Mouse (Mus musculus): ENCODE data around the gene Runx2. TPM values are rescaled to one million over a fixed set of nuclear protein-coding genes. Genes with fewer than 3 reads are reported as not detected.

The Runx2 gene
- polyA plus RNA-seq, 1 experiment from 2014 or later = 0.77 TPM

- no peak overlapping the region for H3K9ac ChIP-seq
- no peak overlapping the region for H3K27ac ChIP-seq (ENCODE audit: poor library complexity, severe bottlenecking)
- H3K4me2 ChIP-seq = no peak overlapping the region
- H3K27me3 ChIP-seq (replicated peaks) = peaks cover 4% of the 10 kb centered on the region; the same call in 1 of the 2 replicates
- no peak overlapping the region for H3K4me3 ChIP-seq
- no peaks in the 10 kb centered on the region for H3K36me3 ChIP-seq
- H3K4me1 ChIP-seq (replicated peaks) = no peaks in the 10 kb centered on the region
- ATAC-seq (ENCODE audit: insufficient number of reproducible peaks, low FRiP score) = no peak
- WGBS = 70% methylated on average over 11 of the region's 11 CpGs
- no peaks in the 10 kb centered on the region for H3K9me3 ChIP-seq (replicated peaks)
Observed at GRCm38 (mm10) chr17:44500306-44500899, 314.2 kb downstream of the Runx2 start.

- Histone ChIP-seq H3K36me3 (no peaks in the 10 kb centered on the region), H3K9me3 (replicated peaks) (no peaks in the 10 kb centered on the region), H3K27ac (ENCODE audit: poor library complexity, severe bottlenecking) (no peak overlapping the region), H3K4me3 (no peak overlapping the region), H3K27me3 (replicated peaks) (0 out of 2 replicates have a peak, but pooled peaks cover 2% of the 10 kb centered on the region), H3K4me2 (no peak overlapping the region), H3K4me1 (replicated peaks) (no peaks in the 10 kb centered on the region), H3K9ac (no peak overlapping the region)
- no peak for ATAC-seq (ENCODE audit: insufficient number of reproducible peaks, low FRiP score)
- 41% methylated on average over 11 of the region's 11 CpGs for WGBS
Observed at GRCm38 (mm10) chr17:44490164-44490794, 324.3 kb downstream of the Runx2 start.

- H3K27ac ChIP-seq (ENCODE audit: poor library complexity, severe bottlenecking) = no peak overlapping the region
- no peak overlapping the region for H3K4me2 ChIP-seq
- no peak for ATAC-seq (ENCODE audit: insufficient number of reproducible peaks, low FRiP score)
- H3K9ac ChIP-seq = no peak overlapping the region
- no peaks in the 10 kb centered on the region for H3K9me3 ChIP-seq (replicated peaks)
- no peaks in the 10 kb centered on the region for H3K36me3 ChIP-seq
- no peaks in the 10 kb centered on the region for H3K4me1 ChIP-seq (replicated peaks)
- no peaks in the 10 kb centered on the region for H3K27me3 ChIP-seq (replicated peaks)
- WGBS = 87% methylated on average over 6 of the region's 6 CpGs
- no peak overlapping the region for H3K4me3 ChIP-seq
Observed at GRCm38 (mm10) chr17:44489346-44489745, 325.3 kb downstream of the Runx2 start.

- 77% methylated on average over 10 of the region's 10 CpGs for WGBS
- ATAC-seq (ENCODE audit: insufficient number of reproducible peaks, low FRiP score) = no peak
- no peaks in the 10 kb centered on the region for H3K27me3 ChIP-seq (replicated peaks)
Observed at GRCm38 (mm10) chr17:44487514-44488244, 326.9 kb downstream of the Runx2 start.

GRCm38 (mm10) chr17:44485337-44485736 lies 329.3 kb downstream of the Runx2 start:
- Histone ChIP-seq H3K4me2 (no peak overlapping the region), H3K4me3 (no peak overlapping the region), H3K9me3 (replicated peaks) (no peaks in the 10 kb centered on the region), H3K36me3 (no peaks in the 10 kb centered on the region), H3K9ac (no peak overlapping the region), H3K27ac (ENCODE audit: poor library complexity, severe bottlenecking) (no peak overlapping the region), H3K27me3 (replicated peaks) (no peaks in the 10 kb centered on the region), H3K4me1 (replicated peaks) (no peaks in the 10 kb centered on the region)
- ATAC-seq (ENCODE audit: insufficient number of reproducible peaks, low FRiP score) = no peak
- 73% methylated on average over 5 of the region's 5 CpGs for WGBS

More at GRCm38 (mm10) chr17:44487514-44488244, 326.9 kb downstream of the Runx2 start:
- Histone ChIP-seq H3K27ac (ENCODE audit: poor library complexity, severe bottlenecking) (no peak overlapping the region), H3K9ac (no peak overlapping the region), H3K4me2 (no peak overlapping the region), H3K36me3 (no peaks in the 10 kb centered on the region), H3K4me3 (no peak overlapping the region), H3K9me3 (replicated peaks) (no peaks in the 10 kb centered on the region), H3K4me1 (replicated peaks) (no peaks in the 10 kb centered on the region)

- 55% methylated on average over 5 of the region's 5 CpGs for WGBS
- no peak overlapping the region for H3K4me3 ChIP-seq
- no peaks in the 10 kb centered on the region for H3K4me1 ChIP-seq (replicated peaks)
- ATAC-seq (ENCODE audit: insufficient number of reproducible peaks, low FRiP score) = no peak
- no peaks in the 10 kb centered on the region for H3K36me3 ChIP-seq
- no peaks in the 10 kb centered on the region for H3K9me3 ChIP-seq (replicated peaks)
- H3K27ac ChIP-seq (ENCODE audit: poor library complexity, severe bottlenecking) = no peak overlapping the region
- no peak overlapping the region for H3K9ac ChIP-seq
- H3K4me2 ChIP-seq = no peak overlapping the region
- H3K27me3 ChIP-seq (replicated peaks) = no peaks in the 10 kb centered on the region
Observed at GRCm38 (mm10) chr17:44479918-44480317, 334.7 kb downstream of the Runx2 start.

GRCm38 (mm10) chr17:44479491-44479890 lies 335.1 kb downstream of the Runx2 start:
- 64% methylated on average over 4 of the region's 4 CpGs for WGBS
- Histone ChIP-seq H3K9ac (no peak overlapping the region), H3K9me3 (replicated peaks) (no peaks in the 10 kb centered on the region), H3K36me3 (no peaks in the 10 kb centered on the region), H3K27ac (ENCODE audit: poor library complexity, severe bottlenecking) (no peak overlapping the region), H3K4me1 (replicated peaks) (no peaks in the 10 kb centered on the region), H3K4me3 (no peak overlapping the region), H3K4me2 (no peak overlapping the region), H3K27me3 (replicated peaks) (no peaks in the 10 kb centered on the region)
- no peak for ATAC-seq (ENCODE audit: insufficient number of reproducible peaks, low FRiP score)

DNA sequence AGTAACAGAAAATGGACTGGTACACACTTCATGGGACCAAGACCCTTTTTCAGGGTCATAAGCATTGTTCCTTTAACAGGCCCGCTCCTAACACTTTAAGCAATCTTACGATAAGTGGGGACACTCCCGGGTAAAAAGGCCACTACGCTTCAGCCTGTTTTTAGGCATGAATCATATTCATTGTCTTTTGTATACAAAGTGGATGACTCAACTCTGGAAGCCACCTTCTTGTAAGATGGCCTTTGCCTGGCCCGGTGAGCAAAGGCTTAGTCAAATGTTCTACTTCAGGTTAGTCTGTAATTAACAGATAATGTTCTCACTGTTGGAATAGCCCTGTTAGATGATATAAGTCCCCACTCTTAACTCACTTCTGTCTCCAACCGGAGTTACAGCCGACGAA lies 338.7 kb downstream of the Runx2 start:
- WGBS = 86% methylated on average over 8 of the region's 8 CpGs
- Histone ChIP-seq H3K4me2 (no peak overlapping the region), H3K27me3 (replicated peaks) (no peaks in the 10 kb centered on the region), H3K4me3 (no peak overlapping the region), H3K9ac (no peak overlapping the region), H3K27ac (ENCODE audit: poor library complexity, severe bottlenecking) (no peak overlapping the region), H3K9me3 (replicated peaks) (no peaks in the 10 kb centered on the region), H3K36me3 (no peaks in the 10 kb centered on the region), H3K4me1 (replicated peaks) (no peaks in the 10 kb centered on the region)
- no peak for ATAC-seq (ENCODE audit: insufficient number of reproducible peaks, low FRiP score)

DNA sequence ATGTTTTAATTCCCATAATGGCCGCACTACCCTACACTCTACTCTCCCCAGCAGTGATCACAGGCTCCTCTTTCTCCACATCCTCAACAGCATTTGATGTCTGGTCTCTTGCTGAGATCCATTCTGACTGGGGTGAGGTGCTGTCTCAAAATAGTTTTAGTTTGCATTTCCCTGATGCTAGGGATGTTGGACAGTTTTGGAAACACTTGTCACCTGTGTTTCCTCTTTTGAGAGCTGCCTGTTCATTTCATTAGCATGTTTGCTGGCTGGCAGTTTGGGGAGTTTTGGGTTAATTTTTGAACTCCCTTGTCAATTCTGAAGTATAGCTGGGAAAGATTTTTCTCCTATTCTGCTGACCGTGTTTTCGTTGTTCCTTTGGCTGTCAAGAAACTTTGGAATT lies 340.3 kb downstream of the Runx2 start:
- H3K27ac ChIP-seq (ENCODE audit: poor library complexity, severe bottlenecking) = no peak overlapping the region
- H3K4me1 ChIP-seq (replicated peaks) = no peaks in the 10 kb centered on the region
- H3K36me3 ChIP-seq = no peaks in the 10 kb centered on the region
- 79% methylated on average over 3 of the region's 3 CpGs for WGBS
- H3K9me3 ChIP-seq (replicated peaks) = no peaks in the 10 kb centered on the region
- no peak overlapping the region for H3K4me2 ChIP-seq
- H3K9ac ChIP-seq = no peak overlapping the region
- no peak for ATAC-seq (ENCODE audit: insufficient number of reproducible peaks, low FRiP score)
- no peak overlapping the region for H3K4me3 ChIP-seq
- H3K27me3 ChIP-seq (replicated peaks) = no peaks in the 10 kb centered on the region

DNA sequence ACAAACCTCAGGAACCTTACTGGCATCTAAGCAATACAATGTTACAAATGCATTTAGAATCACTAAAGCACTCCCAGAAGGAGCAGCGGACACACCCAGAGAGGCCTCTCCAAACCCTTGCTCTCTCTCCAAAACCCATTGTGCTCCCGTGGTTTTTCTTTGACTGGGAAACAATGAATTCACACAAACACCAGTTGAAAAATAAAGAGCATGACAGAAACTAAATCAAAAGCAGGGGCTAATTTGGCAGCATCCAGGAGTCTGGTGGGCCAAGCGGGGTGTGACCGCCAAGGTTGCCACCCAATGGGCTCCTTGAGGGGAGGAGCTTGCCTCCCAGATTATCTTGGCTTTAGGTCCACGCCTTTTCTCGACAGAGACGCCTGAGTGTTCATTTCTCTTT lies 341.9 kb downstream of the Runx2 start:
- H3K9me3 ChIP-seq (replicated peaks) = no peaks in the 10 kb centered on the region
- H3K27me3 ChIP-seq (replicated peaks) = no peaks in the 10 kb centered on the region
- H3K9ac ChIP-seq = no peak overlapping the region
- no peak overlapping the region for H3K4me3 ChIP-seq
- H3K27ac ChIP-seq (ENCODE audit: poor library complexity, severe bottlenecking) = no peak overlapping the region
- H3K4me1 ChIP-seq (replicated peaks) = no peaks in the 10 kb centered on the region
- WGBS = 84% methylated on average over 7 of the region's 7 CpGs
- ATAC-seq (ENCODE audit: insufficient number of reproducible peaks, low FRiP score) = no peak
- no peak overlapping the region for H3K4me2 ChIP-seq
- H3K36me3 ChIP-seq = no peaks in the 10 kb centered on the region

DNA sequence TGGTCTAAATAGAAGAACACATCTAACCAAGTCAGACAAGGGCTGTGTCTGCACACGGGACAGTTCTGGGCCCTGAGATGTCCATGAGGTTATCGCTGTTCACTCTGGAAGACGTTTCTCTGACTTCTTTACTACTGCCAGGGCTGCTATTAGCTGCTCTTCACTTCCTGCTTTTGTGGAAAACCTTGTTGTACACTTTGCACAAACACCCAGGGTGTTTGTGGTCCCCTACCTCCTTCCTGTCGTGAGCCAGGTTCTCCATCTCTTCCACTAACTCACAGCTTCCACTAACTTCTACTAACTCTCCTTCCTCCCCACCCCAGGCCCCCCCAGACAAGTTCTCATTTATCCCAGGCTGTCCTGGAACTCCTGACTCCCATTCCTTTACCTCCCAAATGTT lies 350.9 kb downstream of the Runx2 start:
- no peak overlapping the region for H3K27ac ChIP-seq (ENCODE audit: poor library complexity, severe bottlenecking)
- ATAC-seq (ENCODE audit: insufficient number of reproducible peaks, low FRiP score) = no peak
- H3K36me3 ChIP-seq = no peaks in the 10 kb centered on the region
- H3K4me2 ChIP-seq = no peak overlapping the region
- 57% methylated on average over 4 of the region's 4 CpGs for WGBS
- no peak overlapping the region for H3K4me3 ChIP-seq
- no peak overlapping the region for H3K9ac ChIP-seq
- H3K4me1 ChIP-seq (replicated peaks) = no peaks in the 10 kb centered on the region
- no peaks in the 10 kb centered on the region for H3K9me3 ChIP-seq (replicated peaks)
- H3K27me3 ChIP-seq (replicated peaks) = no peaks in the 10 kb centered on the region
